Mouse (Mus musculus) liver, embryonic 15.5 days (tissue): ENCODE results near the gene Mcf2l. TPM values are rescaled to one million over a fixed set of nuclear protein-coding genes. Genes with fewer than 3 reads are reported as not detected.

Source experiments
- ATAC-seq: fragments of 200-750 bp; cut with Nextera tagmentation; 2 replicates; pipeline ENCODE4 v1.8.0; 2017; ENCODE audit warnings: moderate number of reproducible peaks, mild to moderate bottlenecking, moderate library complexity; ENCODE audit not compliant: insufficient read depth
- H3K27ac ChIP-seq: fragments of 300-500 bp; sonication (generic); replicated peaks from 2 replicates; pipeline ENCODE4 v1.5.1; 2015; ENCODE audit warnings: mild to moderate bottlenecking, inconsistent platforms
- H3K27me3 ChIP-seq: fragments of 300-500 bp; sonication (generic); 2 replicates; pipeline ENCODE4 v1.6.1; 2015; ENCODE audit warnings: mild to moderate bottlenecking, inconsistent platforms
- H3K36me3 ChIP-seq: fragments of 300-500 bp; sonication (generic); replicated peaks from 2 replicates; pipeline ENCODE4 v1.6.1; 2015; ENCODE audit warnings: moderate library complexity, mild to moderate bottlenecking, inconsistent platforms
- H3K4me1 ChIP-seq: fragments of 300-500 bp; sonication (generic); replicated peaks from 2 replicates; pipeline ENCODE4 v1.6.1; 2015; ENCODE audit warnings: inconsistent platforms
- H3K4me2 ChIP-seq: fragments of 300-500 bp; sonication (generic); 2 replicates; pipeline ENCODE4 v1.6.1; 2015; ENCODE audit warnings: moderate library complexity, mild to moderate bottlenecking, inconsistent platforms
- H3K4me3 ChIP-seq: fragments of 300-500 bp; sonication (generic); replicated peaks from 2 replicates; pipeline ENCODE4 v1.5.1; 2015; ENCODE audit warnings: mild to moderate bottlenecking, inconsistent platforms
- H3K9ac ChIP-seq: fragments of 300-500 bp; sonication (generic); 2 replicates; pipeline ENCODE4 v1.6.1; 2015; ENCODE audit warnings: moderate library complexity, mild to moderate bottlenecking, inconsistent platforms
- H3K9me3 ChIP-seq: fragments of 300-500 bp; sonication (generic); replicated peaks from 2 replicates; pipeline ENCODE4 v1.6.1; 2016; ENCODE audit warnings: inconsistent platforms
- WGBS: fragments of 180-500 bp; shearing (Covaris S2); methylation state at CpG from one replicate; pipeline ENCODE4 v1.1.7; 2015; ENCODE audit warnings: mixed read lengths; ENCODE audit not compliant: insufficient replicate concordance; 5-methylcytosine and 5-hydroxymethylcytosine counted together
- polyA plus RNA-seq: library from polyadenylated mRNA; unstranded; fragments of >200 nt; fragmentation: Nextera tagmentation; extraction: Ambion mirVana; gene quantifications from 2 replicates; pipeline ENCODE4 v1.2.1, GENCODE M21; 2015

Gene Mcf2l
- polyA plus RNA-seq, 1 experiment from 2014 or later = 0.98 TPM

DNA sequence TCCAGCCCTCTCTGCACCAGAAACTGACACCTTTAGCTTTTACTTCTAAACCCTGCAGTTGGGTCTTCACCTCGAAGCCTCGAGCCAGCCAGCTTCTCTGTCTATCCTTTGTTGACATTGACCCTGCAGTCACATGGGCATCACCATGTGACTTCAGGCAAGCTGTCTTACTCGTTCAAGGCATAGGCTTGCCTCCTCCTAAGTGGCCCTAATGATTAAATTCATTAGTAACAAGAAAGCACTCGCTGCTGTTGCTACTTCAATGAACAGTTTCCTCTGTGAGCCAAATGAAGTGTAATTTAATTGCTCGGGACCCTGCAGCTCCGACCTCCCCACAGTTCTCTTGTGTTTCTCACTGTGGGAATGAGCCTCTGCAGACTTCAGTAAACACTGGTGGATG, 83.8 kb downstream of the Mcf2l start:
- no peak overlapping the region for H3K4me2 ChIP-seq
- no peak for ATAC-seq
- no peaks in the 10 kb centered on the region for H3K27me3 ChIP-seq
- H3K9ac ChIP-seq = no peak overlapping the region
- H3K4me1 ChIP-seq = 0 out of 2 replicates have a peak, but pooled peaks cover 3% of the 10 kb centered on the region
- no peaks in the 10 kb centered on the region for H3K9me3 ChIP-seq
- WGBS = 40% methylated on average over 6 of the region's 6 CpGs
- H3K36me3 ChIP-seq = no peaks in the 10 kb centered on the region
- H3K4me3 ChIP-seq = no peak overlapping the region
- no peak overlapping the region for H3K27ac ChIP-seq

DNA sequence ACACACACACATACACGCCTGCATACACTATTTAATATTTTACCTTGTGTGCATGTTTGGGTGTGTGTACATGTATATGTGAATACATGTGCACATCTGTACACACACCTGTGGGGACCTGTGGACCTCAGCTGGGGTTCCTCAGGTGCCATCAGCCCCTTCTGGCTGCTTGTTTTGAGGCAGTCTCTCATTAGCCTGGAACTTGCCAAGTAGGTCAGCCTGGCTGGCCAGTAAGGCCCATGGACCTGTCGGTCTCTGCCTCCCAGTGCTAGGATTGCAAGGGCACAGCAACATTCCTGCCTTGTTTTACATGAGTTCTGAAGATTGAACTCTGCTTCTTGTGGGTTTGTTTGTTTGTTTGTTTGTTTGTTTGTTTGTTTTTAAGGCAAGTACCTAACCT, 87.0 kb downstream of the Mcf2l start:
- H3K27ac ChIP-seq = no peak overlapping the region
- H3K9me3 ChIP-seq = no peaks in the 10 kb centered on the region
- H3K36me3 ChIP-seq = no peaks in the 10 kb centered on the region
- no peaks in the 10 kb centered on the region for H3K27me3 ChIP-seq
- no peak overlapping the region for H3K4me2 ChIP-seq
- 59% methylated on average over 2 of the region's 2 CpGs for WGBS
- H3K4me3 ChIP-seq = no peak overlapping the region
- no peak overlapping the region for H3K9ac ChIP-seq
- no peak for ATAC-seq
- H3K4me1 ChIP-seq = 0 out of 2 replicates have a peak, but pooled peaks cover under 1% of the 10 kb centered on the region

DNA sequence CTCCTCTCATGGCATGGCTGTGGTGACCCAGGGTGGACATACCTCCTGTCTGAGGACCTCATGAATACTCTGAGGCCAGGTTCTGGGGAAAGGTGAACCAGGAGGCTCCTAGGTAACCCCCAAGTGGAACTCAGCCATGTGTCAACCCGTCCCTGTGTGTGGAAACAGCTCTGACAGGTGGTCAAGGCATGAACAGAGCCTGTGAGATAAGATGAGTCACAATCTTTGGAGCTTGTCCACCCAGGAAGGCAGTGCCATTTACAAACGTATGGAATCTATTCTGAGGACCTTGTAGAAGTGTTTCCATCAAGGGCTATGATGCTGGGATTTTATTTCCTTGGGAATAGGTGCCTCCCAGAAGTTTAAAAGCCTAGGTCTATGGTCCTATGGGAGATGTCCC, 87.6 kb downstream of the Mcf2l start:
- ATAC-seq = no peak
- H3K27ac ChIP-seq = no peak overlapping the region

DNA sequence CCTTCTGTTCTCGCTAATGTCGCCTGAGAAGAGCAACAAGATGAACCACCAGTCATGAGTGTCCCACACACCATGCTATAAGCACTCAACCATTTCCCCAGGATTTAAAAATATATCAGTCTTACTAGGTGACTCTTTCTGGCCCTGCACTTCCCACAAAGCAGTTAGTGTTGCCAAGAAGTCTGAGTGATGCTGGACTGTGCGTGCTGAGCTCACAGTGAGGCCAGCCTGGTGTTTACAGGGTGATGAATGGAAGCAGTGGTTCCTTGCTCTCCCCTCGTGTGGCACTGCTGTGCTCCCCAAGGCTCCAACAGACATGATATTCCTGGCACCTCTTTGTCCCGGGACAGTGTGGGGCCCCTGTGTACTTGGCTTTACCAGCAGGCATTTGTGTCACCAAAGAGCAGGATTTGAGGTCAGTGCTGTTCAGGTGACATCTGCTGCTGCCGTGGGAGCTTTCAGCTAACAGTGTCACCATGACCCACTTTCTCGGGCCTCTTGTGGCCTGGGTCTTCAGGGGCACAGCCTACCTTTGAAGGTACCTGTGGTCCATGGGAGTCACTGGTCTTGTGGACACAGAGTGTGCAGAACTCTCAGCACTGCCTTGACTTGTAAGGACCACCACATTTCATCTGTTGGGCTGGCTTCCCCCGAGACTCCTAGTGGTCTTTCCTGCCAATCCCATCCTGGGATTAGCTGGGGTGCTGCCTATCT, 88.4 kb downstream of the Mcf2l start:
- no peaks in the 10 kb centered on the region for H3K4me1 ChIP-seq
- H3K9me3 ChIP-seq = no peaks in the 10 kb centered on the region
- H3K27me3 ChIP-seq = no peaks in the 10 kb centered on the region
- H3K4me2 ChIP-seq = no peak overlapping the region
- no peak overlapping the region for H3K9ac ChIP-seq
- WGBS = 56% methylated on average over 8 of the region's 8 CpGs
- no peak for ATAC-seq
- no peak overlapping the region for H3K27ac ChIP-seq
- no peak overlapping the region for H3K4me3 ChIP-seq
- no peaks in the 10 kb centered on the region for H3K36me3 ChIP-seq

More for the DNA sequence above, 87.6 kb downstream of the Mcf2l start:
- Histone ChIP-seq H3K4me1 (no peaks in the 10 kb centered on the region), H3K36me3 (no peaks in the 10 kb centered on the region), H3K4me2 (no peak overlapping the region), H3K27me3 (no peaks in the 10 kb centered on the region), H3K9ac (no peak overlapping the region), H3K4me3 (no peak overlapping the region), H3K9me3 (no peaks in the 10 kb centered on the region)
- 23% methylated on average over 2 of the region's 2 CpGs for WGBS

DNA sequence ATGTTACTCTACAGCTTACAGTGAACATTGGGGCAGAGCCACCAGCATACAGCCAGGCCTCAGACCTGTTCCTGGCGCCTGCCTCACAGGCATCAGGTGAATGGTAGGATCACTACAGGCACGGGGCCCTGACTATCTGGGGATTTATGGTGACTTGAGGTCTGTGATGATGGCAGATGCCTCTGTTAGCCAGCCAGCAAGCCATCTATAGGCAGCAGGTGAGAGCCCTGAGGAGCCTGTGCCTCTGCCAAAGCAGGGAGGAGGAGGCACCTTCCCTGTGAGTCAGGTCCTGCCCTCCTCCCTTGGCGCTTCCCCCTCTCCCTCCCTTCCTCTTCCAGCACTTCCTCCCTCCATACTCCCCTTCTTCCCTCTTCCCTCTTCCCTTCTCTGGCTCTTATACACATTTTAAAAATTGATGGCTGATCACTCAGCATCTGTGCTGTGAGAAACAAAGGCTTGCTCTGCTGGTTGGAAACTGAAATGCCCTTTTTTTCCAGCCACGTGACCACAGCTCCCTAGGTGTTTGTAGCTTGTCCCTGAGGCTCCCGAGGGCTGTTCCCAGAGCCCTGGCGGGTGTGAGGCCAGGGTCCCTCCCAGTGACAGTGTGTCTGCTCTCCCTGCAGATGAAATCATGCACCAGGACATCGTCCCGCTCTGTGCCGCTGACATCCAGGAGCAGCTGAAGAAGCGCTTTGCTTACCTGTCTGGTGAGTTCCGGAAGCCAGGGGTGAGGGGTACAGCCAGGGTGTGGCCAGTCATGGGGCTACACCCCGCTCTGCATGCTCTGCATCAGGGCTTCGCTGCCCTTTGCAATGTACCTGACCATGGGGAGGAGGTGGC, 89.2 kb downstream of the Mcf2l start:
- Histone ChIP-seq H3K27ac (no peak overlapping the region), H3K4me3 (no peak overlapping the region), H3K4me1 (no peaks in the 10 kb centered on the region), H3K9me3 (no peaks in the 10 kb centered on the region), H3K9ac (no peak overlapping the region), H3K4me2 (no peak overlapping the region), H3K36me3 (no peaks in the 10 kb centered on the region), H3K27me3 (no peaks in the 10 kb centered on the region)
- no peak for ATAC-seq
- WGBS = 55% methylated on average over 13 of the region's 13 CpGs

DNA sequence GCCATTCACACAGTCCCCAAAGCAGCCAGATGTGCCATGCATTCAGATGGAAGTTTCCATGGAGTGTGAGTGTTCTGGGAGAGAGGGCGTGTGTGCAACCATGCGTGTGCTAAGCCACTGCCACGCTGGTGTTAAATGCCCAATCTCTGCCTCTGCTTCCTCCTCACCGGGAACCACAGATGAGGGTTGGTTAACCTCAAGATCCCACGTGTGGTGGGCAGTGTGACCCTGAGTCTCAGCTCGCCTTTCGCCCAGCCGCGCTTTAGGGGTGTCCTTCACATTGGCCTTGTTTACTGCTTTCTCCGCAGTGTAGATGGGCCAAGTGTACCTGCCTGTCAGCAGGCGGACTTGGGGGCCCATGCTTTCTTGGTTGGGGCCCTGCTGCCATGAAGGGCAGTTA, 102.7 kb downstream of the Mcf2l start:
- no peaks in the 10 kb centered on the region for H3K9me3 ChIP-seq
- 36% methylated on average over 11 of the region's 11 CpGs for WGBS

DNA sequence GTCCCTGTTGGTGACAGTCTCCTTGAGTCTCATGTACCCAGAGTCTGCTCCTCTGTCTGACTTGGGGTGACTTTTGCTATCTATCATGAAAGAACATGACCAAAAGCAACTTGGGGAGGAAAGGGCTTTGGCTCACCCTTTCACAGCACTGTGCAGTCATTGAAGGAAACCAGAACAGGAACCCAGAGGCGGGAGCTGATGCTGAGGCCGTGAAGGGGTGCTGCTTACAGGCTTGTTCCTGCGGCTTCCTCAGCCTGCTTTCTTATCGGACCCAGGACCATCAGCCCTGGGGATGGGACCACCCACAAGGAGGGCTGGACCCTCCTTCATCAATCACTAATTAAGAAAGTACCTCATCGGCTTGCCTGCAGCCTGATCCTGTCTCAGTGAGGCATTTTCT, 103.1 kb downstream of the Mcf2l start:
- Histone ChIP-seq H3K4me3 (no peak overlapping the region), H3K4me1 (0 out of 2 replicates have a peak, but pooled peaks cover 2% of the 10 kb centered on the region), H3K4me2 (no peak overlapping the region), H3K9ac (no peak overlapping the region), H3K36me3 (no peaks in the 10 kb centered on the region), H3K27ac (no peak overlapping the region), H3K27me3 (peaks cover 18% of the 10 kb centered on the region), H3K9me3 (no peaks in the 10 kb centered on the region)
- 29% methylated on average over 5 of the region's 5 CpGs for WGBS
- ATAC-seq = no peak

More for the DNA sequence above, 102.7 kb downstream of the Mcf2l start:
- 0 out of 2 replicates have a peak, but pooled peaks cover 2% of the 10 kb centered on the region for H3K4me1 ChIP-seq
- no peak overlapping the region for H3K4me2 ChIP-seq
- no peak overlapping the region for H3K9ac ChIP-seq
- no peak overlapping the region for H3K4me3 ChIP-seq
- no peak overlapping the region for H3K27ac ChIP-seq
- H3K36me3 ChIP-seq = no peaks in the 10 kb centered on the region
- H3K27me3 ChIP-seq = peaks cover 18% of the 10 kb centered on the region
- no peak for ATAC-seq

DNA sequence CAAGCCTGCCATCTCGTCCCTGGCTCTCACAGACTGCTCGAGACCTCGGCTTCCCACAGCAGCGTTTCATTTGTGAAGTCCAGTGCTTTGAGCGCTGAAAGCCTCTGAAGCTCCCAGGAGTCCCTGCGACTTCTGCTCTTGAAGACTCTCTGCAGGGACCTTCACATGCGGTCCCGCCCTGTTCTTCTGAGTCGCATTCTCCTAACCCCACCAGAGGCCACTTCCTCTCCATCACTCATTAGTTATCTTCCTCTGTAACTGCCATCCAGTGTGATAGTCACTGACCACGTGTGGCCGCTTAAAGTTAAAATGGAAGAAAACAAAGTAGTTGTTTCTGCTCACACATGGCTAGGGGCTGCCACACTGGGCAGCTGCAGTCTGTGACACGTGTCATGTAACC, 103.7 kb downstream of the Mcf2l start:
- 20% methylated on average over 12 of the region's 12 CpGs for WGBS
- H3K9ac ChIP-seq = no peak overlapping the region
- H3K4me2 ChIP-seq = 0 out of 2 replicates have a peak overlapping the region, but pooled peaks have one; percentile 20
- no peaks in the 10 kb centered on the region for H3K9me3 ChIP-seq
- no peak overlapping the region for H3K27ac ChIP-seq
- H3K36me3 ChIP-seq = no peaks in the 10 kb centered on the region
- ATAC-seq = no peak
- H3K4me3 ChIP-seq = no peak overlapping the region
- peaks cover 18% of the 10 kb centered on the region for H3K27me3 ChIP-seq
- 0 out of 2 replicates have a peak, but pooled peaks cover 2% of the 10 kb centered on the region for H3K4me1 ChIP-seq

DNA sequence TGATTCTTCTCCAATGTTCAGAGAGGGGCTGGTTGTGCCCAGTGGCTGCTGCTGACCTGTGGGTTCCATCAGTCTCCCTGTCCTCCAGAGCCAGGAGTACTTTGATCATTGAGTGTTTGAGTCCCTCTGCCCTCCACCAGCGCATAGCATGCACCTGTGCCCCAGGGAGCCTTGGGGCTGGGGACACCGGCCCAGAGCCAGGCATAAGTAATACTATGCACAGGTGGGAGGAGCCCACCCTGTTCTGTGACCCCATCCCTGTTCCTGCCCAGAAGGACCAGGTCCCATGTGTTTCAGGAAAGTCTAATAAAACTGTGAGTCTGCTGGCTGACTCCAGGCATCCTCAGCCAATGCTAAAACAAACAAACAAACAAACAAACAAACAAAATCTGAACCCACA, 104.7 kb downstream of the Mcf2l start:
- ATAC-seq = no peak
- peaks cover 18% of the 10 kb centered on the region for H3K27me3 ChIP-seq
- no peak overlapping the region for H3K4me2 ChIP-seq
- 0 out of 2 replicates have a peak, but pooled peaks cover 2% of the 10 kb centered on the region for H3K4me1 ChIP-seq
- no peak overlapping the region for H3K27ac ChIP-seq
- no peaks in the 10 kb centered on the region for H3K36me3 ChIP-seq
- WGBS = 45% methylated on average over 2 of the region's 2 CpGs
- no peaks in the 10 kb centered on the region for H3K9me3 ChIP-seq
- H3K9ac ChIP-seq = no peak overlapping the region
- H3K4me3 ChIP-seq = no peak overlapping the region

DNA sequence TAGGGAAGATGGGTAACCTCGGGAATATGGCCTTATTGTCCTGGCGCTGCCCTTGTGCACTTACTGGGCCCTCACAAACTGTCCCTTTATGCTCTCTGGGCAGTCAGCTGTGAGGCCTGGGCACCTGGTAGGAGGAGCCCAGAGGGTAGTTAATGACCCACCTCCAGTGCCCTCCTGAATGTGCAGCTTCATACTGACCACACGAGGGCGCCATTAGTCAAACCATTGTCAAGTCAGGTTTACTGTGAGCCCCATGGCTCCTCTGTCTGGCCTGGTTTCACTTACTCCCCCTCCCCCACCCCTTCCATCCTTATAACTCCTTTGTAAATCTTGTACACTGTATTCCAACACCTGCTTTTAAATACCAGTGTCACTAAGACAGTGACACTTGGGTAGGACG, 105.1 kb downstream of the Mcf2l start:
- peak; percentile 31; the same call in 1 of the 2 replicates for ATAC-seq

More for the DNA sequence above, 105.1 kb downstream of the Mcf2l start:
- Histone ChIP-seq H3K36me3 (no peaks in the 10 kb centered on the region), H3K27ac (no peak overlapping the region), H3K9ac (no peak overlapping the region), H3K4me3 (no peak overlapping the region), H3K27me3 (peaks cover 18% of the 10 kb centered on the region), H3K4me1 (0 out of 2 replicates have a peak, but pooled peaks cover 2% of the 10 kb centered on the region), H3K4me2 (no peak overlapping the region), H3K9me3 (no peaks in the 10 kb centered on the region)
- 18% methylated on average over 5 of the region's 5 CpGs for WGBS
